ENCODE assay signal across 8 mouse cellular contexts in genomic region chr3:146326743-146327536, GRCm38 (mm10).
A peak's percentile ranks its signal among the peaks of the same experiment; 100 is the strongest.
DNase-seq lines count a peak whose midpoint lies in the region; ATAC-seq and TF ChIP-seq lines count a peak whose summit lies in the region.

No protein-coding gene starts in this region.

- ATAC-seq in heart, embryonic 14.5 days (ENCODE audit: insufficient number of reproducible peaks, insufficient read depth, low FRiP score, low read depth) = no peak; the same call in 1 of the 2 replicates
- ATAC-seq in hindbrain, embryonic 11.5 days (ENCODE audit: low FRiP score) = peak; percentile 55
- ATAC-seq in megakaryocyte progenitor cell, adult 5-6 weeks (replicated peaks; ENCODE audit: poor library complexity) = 0 out of 2 replicates have a peak, but pooled peaks have one; percentile 22
- ATAC-seq in activated CD4-positive, CD25-positive, alpha-beta regulatory T cell, adult 4 months = no peak

- no peaks in the 10 kb centered on the region for H3K9me3 ChIP-seq in heart, embryonic 14.5 days (ENCODE audit: control insufficient read depth, low read length)
- H3K9me3 ChIP-seq in hindbrain, embryonic 11.5 days (ENCODE audit: control insufficient read depth, low read length) = no peaks in the 10 kb centered on the region

- H3K27me3 ChIP-seq in heart, embryonic 14.5 days (ENCODE audit: control insufficient read depth, insufficient read depth, low read length) = no peaks in the 10 kb centered on the region
- H3K27me3 ChIP-seq in hindbrain, embryonic 11.5 days (ENCODE audit: control insufficient read depth, insufficient read depth, low read length) = peaks cover 3% of the 10 kb centered on the region

- H3K4me2 ChIP-seq in heart, embryonic 14.5 days (ENCODE audit: low read length) = peak overlapping the region; percentile 75
- H3K4me2 ChIP-seq in hindbrain, embryonic 11.5 days (replicated peaks; ENCODE audit: low read depth, low read length) = no peak overlapping the region; the same call in 1 of the 2 replicates

- WGBS in heart, embryonic 14.5 days = 30% methylated on average over 15 of the region's 17 CpGs
- WGBS in hindbrain, embryonic 11.5 days = 41% methylated on average over 14 of the region's 17 CpGs

- no peaks in the 10 kb centered on the region for H3K36me3 ChIP-seq in heart, embryonic 14.5 days (ENCODE audit: control insufficient read depth, insufficient read depth, low read length)
- no peaks in the 10 kb centered on the region for H3K36me3 ChIP-seq in hindbrain, embryonic 11.5 days (ENCODE audit: control insufficient read depth, insufficient read depth, low read length)

- peak overlapping the region; percentile 39 to 85; a peak in 3 of 4 replicates for H3K27ac ChIP-seq in heart, embryonic 14.5 days (replicated peaks in 1 of 2; ENCODE audit: control insufficient read depth in 1 of 2, insufficient read depth in 1 of 2, low read depth in 2 of 2, low read length in 2 of 2)
- no peak overlapping the region for H3K27ac ChIP-seq in hindbrain, embryonic 11.5 days (ENCODE audit: low read depth, low read length)
- H3K27ac ChIP-seq in gastrocnemius, adult 2 months = no peak overlapping the region

- H3K9ac ChIP-seq in heart, embryonic 14.5 days (ENCODE audit: low read length) = no peak overlapping the region
- H3K9ac ChIP-seq in hindbrain, embryonic 11.5 days (ENCODE audit: low read depth, low read length) = no peak overlapping the region

- no peak for DNase-seq in heart, adult 9 months (ENCODE audit: low spot score in 2 of 2)
- DNase-seq in brain, embryonic 14.5 days (ENCODE audit: low read depth) = peak; percentile 52
- DNase-seq in hindbrain, embryonic 11.5 days (ENCODE audit: low spot score) = peak; percentile 39
- DNase-seq in embryo, embryonic 10 days (ENCODE audit: low spot score) = no peak
- no peak for DNase-seq in gastrocnemius, adult 2 months

- intact Hi-C loops in gastrocnemius, adult 2 months (cut with DNase I) = loop anchor here (5.0 kb wide), 1 partner anchor 140 kb away; no protein-coding TSS in a partner anchor

- peaks cover 9 to 19% of the 10 kb centered on the region in 2 experiments for H3K4me1 ChIP-seq in heart, embryonic 14.5 days (ENCODE audit: control insufficient read depth in 2 of 2, insufficient read depth in 2 of 2, low read length in 2 of 2)
- H3K4me1 ChIP-seq in hindbrain, embryonic 11.5 days (replicated peaks; ENCODE audit: control insufficient read depth, insufficient read depth, low read length) = peaks cover 3% of the 10 kb centered on the region; the same call in 1 of the 2 replicates

- no peak overlapping the region for H3K4me3 ChIP-seq in heart, embryonic 14.5 days (ENCODE audit: control insufficient read depth in 1 of 2, insufficient read depth in 1 of 2, low read depth in 1 of 2, low read length in 2 of 2)
- H3K4me3 ChIP-seq in hindbrain, embryonic 11.5 days (ENCODE audit: low read depth, low read length) = no peak overlapping the region
- H3K4me3 ChIP-seq in gastrocnemius, adult 2 months = no peak overlapping the region

- no peak for TF ChIP-seq POLR2A in brain, embryonic 14.5 days (IDR thresholded peaks at IDR 0.05; ENCODE audit: borderline replicate concordance, extremely low read depth, insufficient read depth, insufficient read length, poor library complexity, severe bottlenecking)

- no peak for TF ChIP-seq CTCF in brain, embryonic 14.5 days (IDR thresholded peaks at IDR 0.05; ENCODE audit: borderline replicate concordance, extremely low read depth, insufficient read depth, insufficient read length)
- TF ChIP-seq CTCF in gastrocnemius, adult 2 months (IDR thresholded peaks at IDR 0.05) = no peak

Comparison
In these comparisons a context has a peak if more than half of its experiments do, and no peak if none do; other contexts are left out.
1. ATAC-seq: peak in hindbrain, embryonic 11.5 days (single experiment) and megakaryocyte progenitor cell, adult 5-6 weeks (single experiment); none in heart, embryonic 14.5 days (single experiment) and activated CD4-positive, CD25-positive, alpha-beta regulatory T cell, adult 4 months (single experiment).
2. H3K27ac ChIP-seq: peak in heart, embryonic 14.5 days (2 of 2); none in hindbrain, embryonic 11.5 days (single experiment) and gastrocnemius, adult 2 months (single experiment).
3. DNase-seq: peak in brain, embryonic 14.5 days (single experiment) and hindbrain, embryonic 11.5 days (single experiment); none in heart, adult 9 months (0 of 2), embryo, embryonic 10 days (single experiment) and gastrocnemius, adult 2 months (single experiment).